Mouse (Mus musculus) myocyte (in vitro differentiated cells): ENCODE results near the gene Rnf207. TPM values are rescaled to one million over a fixed set of nuclear protein-coding genes. Genes with fewer than 3 reads are reported as not detected.

Source experiments
- H3K27me3 ChIP-seq: one replicate; pipeline ENCODE4 v1.6.1; 2011; ENCODE audit not compliant: control insufficient read depth, insufficient read depth, insufficient read length
- H3K36me3 ChIP-seq: one replicate; pipeline ENCODE4 v1.6.1; 2011; ENCODE audit not compliant: control insufficient read depth, insufficient read depth
- H3K4me2 ChIP-seq: one replicate; pipeline ENCODE4 v1.6.1; 2011; ENCODE audit warnings: low read depth, control low read depth
- H3K4me3 ChIP-seq: one replicate; pipeline ENCODE4 v1.5.1; 2011; ENCODE audit warnings: mild to moderate bottlenecking, control low read depth, moderate library complexity
- H3K79me2 ChIP-seq: one replicate; pipeline ENCODE4 v1.6.1; 2011; ENCODE audit not compliant: control insufficient read depth, insufficient read depth
- H3ac ChIP-seq: one replicate; pipeline ENCODE4 v1.6.1; 2011; ENCODE audit not compliant: control insufficient read depth, insufficient read length
- CEBPB ChIP-seq: IDR thresholded peaks from 2 replicates; pipeline ENCODE4 v1.6.1; 2011; ENCODE audit warnings: mild to moderate bottlenecking, moderate library complexity; ENCODE audit not compliant: poor library complexity, insufficient read depth, severe bottlenecking
- E2F4 ChIP-seq: IDR thresholded peaks from one replicate; pipeline ENCODE4 v1.6.1; 2011; ENCODE audit warnings: mild to moderate bottlenecking, control low read depth, moderate library complexity; ENCODE audit not compliant: insufficient read depth
- MAX ChIP-seq: IDR thresholded peaks from one replicate; pipeline ENCODE4 v1.6.1; 2011; ENCODE audit warnings: low read depth, mild to moderate bottlenecking, control low read depth
- MYOD1 ChIP-seq, 3 experiments: IDR thresholded peaks; one replicate each; pipeline ENCODE4 v1.6.1; 2011; ENCODE audit warnings: control low read depth in 2 of 3, low read depth in 2 of 3, mild to moderate bottlenecking in 2 of 3, moderate library complexity in 1 of 3; ENCODE audit not compliant: insufficient read length in 2 of 3, control insufficient read depth in 1 of 3
- MYOG ChIP-seq, 3 experiments: IDR thresholded peaks; one replicate each; pipeline ENCODE4 v1.6.1; 2011; ENCODE audit warnings: control low read depth in 2 of 3, low read depth in 2 of 3, mild to moderate bottlenecking in 2 of 3; ENCODE audit not compliant: insufficient read length in 2 of 3, control insufficient read depth in 1 of 3, insufficient read depth in 1 of 3
- POLR2A ChIP-seq: IDR thresholded peaks from one replicate; pipeline ENCODE4 v1.6.1; 2011; ENCODE audit warnings: low read depth, mild to moderate bottlenecking, control low read depth, moderate library complexity; ENCODE audit not compliant: insufficient read length
- POLR2AphosphoS2 ChIP-seq: IDR thresholded peaks from one replicate; pipeline ENCODE4 v1.6.1; 2011; ENCODE audit warnings: low read depth, control low read depth; ENCODE audit not compliant: insufficient read length
- REST ChIP-seq: IDR thresholded peaks from one replicate; pipeline ENCODE4 v1.6.1; 2011; ENCODE audit warnings: mild to moderate bottlenecking, control low read depth, moderate library complexity; ENCODE audit not compliant: insufficient read depth, insufficient read length
- SRF ChIP-seq: IDR thresholded peaks from one replicate; pipeline ENCODE4 v1.6.1; 2011; ENCODE audit warnings: low read depth; ENCODE audit not compliant: control insufficient read depth, insufficient read length
- TCF12 ChIP-seq: IDR thresholded peaks from one replicate; pipeline ENCODE4 v1.6.1; 2011; ENCODE audit warnings: mild to moderate bottlenecking, control low read depth; ENCODE audit not compliant: poor library complexity, insufficient read depth, severe bottlenecking
- TCF3 ChIP-seq: IDR thresholded peaks from one replicate; pipeline ENCODE4 v1.6.1; 2011; ENCODE audit warnings: low read depth, control low read depth; ENCODE audit not compliant: insufficient read length
- USF1 ChIP-seq: IDR thresholded peaks from one replicate; pipeline ENCODE4 v1.6.1; 2011; ENCODE audit warnings: low read depth, mild to moderate bottlenecking, control low read depth, moderate library complexity
- polyA plus RNA-seq: library from polyadenylated mRNA; unstranded; fragments of >200 nt; fragmentation: generic; extraction: Trizol; gene quantifications from one replicate; pipeline ENCODE4 v1.2.1, GENCODE M21; 2012; ENCODE audit warnings: missing spikeins

Gene Rnf207
- polyA plus RNA-seq, 1 experiment = 0.52 TPM

DNA sequence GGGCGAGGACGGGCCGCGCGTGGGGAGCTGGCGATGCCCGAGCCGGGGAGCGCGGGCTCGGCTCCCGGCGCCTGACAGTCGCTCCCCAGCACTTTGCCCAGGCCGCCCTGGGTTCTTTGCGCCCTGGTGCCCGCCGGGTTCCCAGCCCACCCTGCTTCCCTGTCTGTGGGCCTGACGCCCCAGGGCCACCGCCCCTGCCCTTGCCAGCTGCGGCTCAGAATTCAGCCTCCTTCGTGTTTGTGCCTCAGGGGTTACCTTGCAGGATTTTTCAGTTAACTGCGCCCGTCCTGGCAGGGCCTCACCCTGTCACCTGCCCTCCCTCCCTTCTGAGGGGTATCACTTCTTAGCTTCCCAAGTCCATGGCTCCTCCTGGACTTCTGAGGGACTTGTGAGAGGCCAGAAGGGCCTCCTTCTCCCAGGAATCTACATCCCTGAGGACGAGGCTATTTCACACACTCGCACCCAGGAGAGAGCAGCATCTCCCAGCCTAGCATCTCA is 20.5 kb upstream of the Rnf207 start:
- Histone ChIP-seq H3ac (no peak overlapping the region), H3K27me3 (peaks cover 20% of the 10 kb centered on the region), H3K4me2 (no peak overlapping the region), H3K4me3 (no peak overlapping the region), H3K79me2 (no peaks in the 10 kb centered on the region), H3K36me3 (peaks cover 13% of the 10 kb centered on the region)
- TF ChIP-seq TCF3 (no peak), MYOD1 (IDR thresholded peaks at IDR 0.05; ENCODE audit: control insufficient read depth in 1 of 3, insufficient read length in 2 of 3, low read depth in 2 of 3) (no peak), USF1 (no peak), MYOG (IDR thresholded peaks at IDR 0.05; ENCODE audit: control insufficient read depth in 1 of 3, insufficient read depth in 1 of 3, insufficient read length in 2 of 3, low read depth in 2 of 3) (no peak), CEBPB (no peak), REST (no peak), POLR2A (no peak), SRF (no peak), MAX (no peak), E2F4 (no peak), TCF12 (no peak), POLR2AphosphoS2 (no peak)

DNA sequence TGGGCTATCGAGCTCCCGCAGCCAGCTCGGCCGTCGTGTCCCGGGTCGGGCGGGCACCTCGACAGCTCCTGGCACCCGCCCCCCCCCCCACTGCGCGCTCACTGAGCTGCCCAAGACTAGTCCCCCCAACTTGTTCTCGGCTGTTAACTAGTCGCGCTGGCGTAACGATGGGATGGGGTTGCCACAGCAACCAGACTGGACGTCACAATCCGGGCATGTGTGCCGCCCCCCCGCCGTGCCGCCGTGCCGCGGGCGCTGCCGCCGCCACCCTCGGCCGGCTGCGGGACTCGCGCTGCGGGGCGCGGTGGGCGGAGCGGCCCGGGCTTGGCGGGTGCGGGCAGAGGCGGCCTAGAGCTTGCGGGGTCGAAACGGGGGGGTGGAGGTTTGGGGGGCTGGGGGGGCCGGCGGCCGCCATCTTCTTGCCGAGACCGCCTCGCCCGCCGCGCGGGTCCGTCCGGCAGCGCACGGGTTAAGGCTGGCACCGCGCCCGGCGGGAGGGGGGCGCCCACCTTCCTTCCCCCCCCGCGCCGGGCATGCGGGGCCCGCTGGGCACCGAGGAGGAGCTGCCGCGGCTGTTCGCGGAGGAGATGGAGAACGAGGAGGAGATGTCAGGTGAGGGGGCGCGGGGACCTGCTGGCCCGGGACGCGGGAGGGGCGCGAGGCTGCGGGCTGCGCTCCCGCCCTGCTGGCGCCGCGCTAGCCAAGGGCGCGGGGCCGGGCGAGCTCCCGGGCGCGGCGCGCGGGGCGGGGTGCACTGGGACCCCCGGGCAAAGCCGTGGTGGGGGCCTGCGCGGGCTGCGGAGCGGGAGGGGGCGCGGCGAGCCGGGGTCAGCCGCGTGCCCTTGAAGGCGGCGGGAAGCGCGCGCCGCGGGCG is 19.9 kb upstream of the Rnf207 start, which contains the start of gene Chd5:
TSS of gene Chd5 (plus strand) at position 233 of the 874 bp plus-strand sequence.
- Histone ChIP-seq H3K36me3 (peaks cover 18% of the 10 kb centered on the region), H3K4me3 (no peak within 1 kb of the TSS), H3K79me2 (no peaks in the 10 kb centered on the region), H3K27me3 (peaks cover 20% of the 10 kb centered on the region), H3K4me2 (no peak within 1 kb of the TSS), H3ac (no peak within 1 kb of the TSS)
- TF ChIP-seq POLR2AphosphoS2 = no peak
- TF ChIP-seq TCF12 = no peak
- TF ChIP-seq USF1 = no peak
- TF ChIP-seq REST = no peak
- TF ChIP-seq MAX = no peak
- TF ChIP-seq E2F4 = no peak
- no peak for TF ChIP-seq MYOD1 (IDR thresholded peaks at IDR 0.05; ENCODE audit: control insufficient read depth in 1 of 3, insufficient read length in 2 of 3, low read depth in 2 of 3)
- no peak for TF ChIP-seq SRF
- no peak for TF ChIP-seq CEBPB
- TF ChIP-seq TCF3 = no peak
- no peak for TF ChIP-seq MYOG (IDR thresholded peaks at IDR 0.05; ENCODE audit: control insufficient read depth in 1 of 3, insufficient read depth in 1 of 3, insufficient read length in 2 of 3, low read depth in 2 of 3)
- no peak for TF ChIP-seq POLR2A

DNA sequence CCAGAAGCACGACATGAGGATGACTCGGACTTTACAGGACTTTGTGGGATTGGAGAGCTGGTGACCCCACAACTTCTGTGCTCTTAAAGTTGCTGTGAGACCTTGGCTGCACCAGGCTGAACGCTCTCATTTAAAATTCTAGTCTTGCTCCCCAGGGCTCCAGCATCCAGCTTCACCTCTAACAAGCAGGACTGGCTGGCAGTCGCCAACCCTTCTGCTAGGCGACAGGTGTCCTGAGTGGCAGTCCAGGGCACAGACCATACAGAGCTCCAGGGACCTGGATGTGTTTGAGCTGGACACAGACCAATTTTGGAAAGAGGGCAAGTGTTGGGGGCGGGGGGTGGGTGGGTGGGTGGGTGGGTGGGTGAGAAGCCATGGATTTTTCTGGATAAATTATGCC is 19.0 kb upstream of the Rnf207 start:
- no peak for TF ChIP-seq TCF12
- no peak for TF ChIP-seq REST
- no peak for TF ChIP-seq CEBPB
- no peak for TF ChIP-seq USF1
- TF ChIP-seq TCF3 = no peak
- TF ChIP-seq MYOD1 (IDR thresholded peaks at IDR 0.05; ENCODE audit: control insufficient read depth in 1 of 3, insufficient read length in 2 of 3, low read depth in 2 of 3) = no peak
- no peak for TF ChIP-seq SRF
- no peak for TF ChIP-seq POLR2AphosphoS2
- TF ChIP-seq E2F4 = no peak
- no peak for TF ChIP-seq MAX
- TF ChIP-seq POLR2A = no peak
- TF ChIP-seq MYOG (IDR thresholded peaks at IDR 0.05; ENCODE audit: control insufficient read depth in 1 of 3, insufficient read depth in 1 of 3, insufficient read length in 2 of 3, low read depth in 2 of 3) = no peak
- Histone ChIP-seq H3K27me3 (peaks cover 20% of the 10 kb centered on the region), H3K4me2 (no peak overlapping the region)

DNA sequence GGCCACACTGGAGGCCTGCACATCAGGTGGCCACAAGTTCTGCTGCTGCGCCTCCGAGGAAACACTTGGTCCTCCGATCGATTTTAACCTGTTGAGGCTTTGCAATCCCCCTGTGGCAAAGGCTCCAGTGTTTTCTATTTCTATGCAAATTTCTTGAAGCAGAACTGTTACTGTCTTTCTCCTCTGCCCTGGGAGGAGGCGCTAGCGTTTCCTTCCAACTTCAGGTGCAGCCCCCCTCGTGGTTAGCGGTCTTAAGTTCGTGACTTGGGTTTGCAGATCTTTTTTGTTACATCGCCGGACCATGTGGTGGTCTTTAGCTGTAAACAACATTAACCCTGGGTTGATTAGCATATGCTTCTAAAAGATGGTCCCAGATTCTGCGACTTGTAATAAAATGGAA is 14.8 kb upstream of the Rnf207 start:
- H3K4me2 ChIP-seq = no peak overlapping the region
- no peak overlapping the region for H3K4me3 ChIP-seq
- H3K79me2 ChIP-seq = peaks cover 19% of the 10 kb centered on the region
- H3ac ChIP-seq = no peak overlapping the region
- H3K36me3 ChIP-seq = peaks cover 53% of the 10 kb centered on the region
- peaks cover 5% of the 10 kb centered on the region for H3K27me3 ChIP-seq
- TF ChIP-seq MAX = no peak
- no peak for TF ChIP-seq MYOD1 (IDR thresholded peaks at IDR 0.05; ENCODE audit: control insufficient read depth in 1 of 3, insufficient read length in 2 of 3, low read depth in 2 of 3)
- no peak for TF ChIP-seq CEBPB
- no peak for TF ChIP-seq TCF3
- TF ChIP-seq POLR2AphosphoS2 = no peak
- no peak for TF ChIP-seq USF1
- TF ChIP-seq MYOG (IDR thresholded peaks at IDR 0.05; ENCODE audit: control insufficient read depth in 1 of 3, insufficient read depth in 1 of 3, insufficient read length in 2 of 3, low read depth in 2 of 3) = no peak
- no peak for TF ChIP-seq SRF
- no peak for TF ChIP-seq POLR2A
- no peak for TF ChIP-seq E2F4
- TF ChIP-seq TCF12 = no peak
- TF ChIP-seq REST = no peak

More for the DNA sequence above, 19.0 kb upstream of the Rnf207 start:
- Histone ChIP-seq H3K4me3 (no peak overlapping the region), H3ac (no peak overlapping the region), H3K79me2 (no peaks in the 10 kb centered on the region), H3K36me3 (peaks cover 27% of the 10 kb centered on the region)
